Comparison of ENCODE assay signal across 26 mouse cellular contexts in the genomic region with DNA sequence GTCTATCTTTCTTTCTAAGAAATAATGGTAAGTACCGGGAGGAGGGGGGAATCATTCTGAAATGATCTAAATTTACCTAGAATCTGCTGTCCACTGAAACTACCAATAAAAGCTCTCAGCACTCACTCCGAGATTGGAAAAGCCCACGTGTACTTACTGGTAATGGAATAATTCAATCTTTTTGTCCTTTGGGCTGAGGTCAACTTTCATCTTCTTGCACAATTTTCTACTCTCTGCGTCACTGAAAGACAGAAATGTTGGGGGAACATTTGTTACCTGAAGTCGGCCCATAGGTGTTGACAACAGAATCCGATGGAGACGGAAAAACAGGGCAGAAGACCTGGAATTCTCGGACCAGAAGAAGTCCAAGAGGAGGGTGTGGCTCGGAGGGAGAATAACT.
"Had no signal": no experiment of that assay in that cellular context is flagged by ENCODE, and none has a peak within 500 bp of the region (broad histone marks: within the 10 kb centered on the region; RNA-seq: fewer than 3 reads in every experiment).

No protein-coding gene starts in this region.

- DNase-seq: heart, postnatal 10 days; heart, postnatal 14 days; heart, postnatal 36 days; heart, postnatal 4 days; kidney, postnatal 10 days; kidney, postnatal 14 days; kidney, postnatal 25 days; kidney, postnatal 4 days had no signal

- H3K4me3 ChIP-seq: heart, embryonic 10.5 days; heart, embryonic 12.5 days; heart, embryonic 13.5 days; heart, embryonic 15.5 days; hindbrain, embryonic 10.5 days; hindbrain, embryonic 12.5 days; hindbrain, embryonic 13.5 days; hindbrain, embryonic 15.5 days; intestine, embryonic 15.5 days; kidney, embryonic 15.5 days; layer of hippocampus, adult 2 months had no signal

- ATAC-seq: hindbrain, postnatal 0 days; inflammation-experienced regulatory T-cells, adult 6 months; intestine, embryonic 15.5 days; intestine, embryonic 16.5 days; intestine, postnatal 0 days had no signal

- H3K4me1 ChIP-seq: intestine, embryonic 15.5 days had no signal

- H3K9me3 ChIP-seq: heart, embryonic 10.5 days; heart, embryonic 12.5 days; heart, embryonic 13.5 days; heart, embryonic 15.5 days; hindbrain, embryonic 10.5 days; hindbrain, embryonic 12.5 days; hindbrain, embryonic 13.5 days; hindbrain, embryonic 15.5 days; intestine, embryonic 15.5 days; kidney, embryonic 15.5 days had no signal

- H3K27me3 ChIP-seq: heart, embryonic 12.5 days; heart, embryonic 13.5 days; heart, embryonic 15.5 days; hindbrain, embryonic 12.5 days; hindbrain, embryonic 13.5 days; hindbrain, embryonic 15.5 days; intestine, embryonic 15.5 days; kidney, embryonic 15.5 days had no signal

- H3K27ac ChIP-seq: heart, embryonic 10.5 days; heart, embryonic 13.5 days; heart, embryonic 15.5 days; hindbrain, embryonic 10.5 days; hindbrain, embryonic 12.5 days; hindbrain, embryonic 13.5 days; hindbrain, embryonic 14.5 days; hindbrain, embryonic 15.5 days; hindbrain, postnatal 0 days; intestine, embryonic 15.5 days; kidney, embryonic 15.5 days; kidney, postnatal 0 days; layer of hippocampus, adult 2 months had no signal

- H3K9ac ChIP-seq: heart, embryonic 12.5 days; heart, embryonic 13.5 days; heart, embryonic 15.5 days; hindbrain, embryonic 12.5 days; hindbrain, embryonic 13.5 days; hindbrain, embryonic 14.5 days; hindbrain, embryonic 15.5 days; intestine, embryonic 15.5 days; kidney, embryonic 15.5 days had no signal

- H3K36me3 ChIP-seq: hindbrain, embryonic 15.5 days had no signal

- H3K4me2 ChIP-seq: heart, embryonic 11.5 days; heart, embryonic 12.5 days; heart, embryonic 13.5 days; heart, embryonic 15.5 days; hindbrain, embryonic 12.5 days; hindbrain, embryonic 13.5 days; hindbrain, embryonic 14.5 days; hindbrain, embryonic 15.5 days; intestine, embryonic 15.5 days; kidney, embryonic 15.5 days had no signal
